Mouse (Mus musculus): ENCODE results near the gene Nobox.

The Nobox gene

DNA sequence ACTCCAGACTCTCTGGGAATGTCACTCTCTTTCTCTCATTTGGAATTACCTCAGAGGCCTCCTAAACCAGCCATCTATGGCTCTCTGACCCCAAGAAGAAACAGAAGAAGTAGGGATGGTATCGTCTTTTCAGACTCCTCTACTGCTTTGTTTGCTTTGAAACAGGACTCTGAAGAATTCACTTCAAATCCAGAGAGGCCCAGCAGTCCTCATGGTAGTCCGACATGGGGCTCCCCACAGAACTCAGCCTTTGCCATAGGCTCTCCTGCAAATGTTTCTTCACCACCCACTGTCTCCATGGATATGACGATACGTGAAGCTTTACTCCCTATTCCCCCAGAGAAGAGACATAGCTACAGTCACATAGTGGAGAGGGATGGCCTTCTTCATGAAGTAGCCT lies 35.2 kb downstream of the Nobox start:
- no peak for DNase-seq (ENCODE audit: low spot score in 2 of 2)

DNA sequence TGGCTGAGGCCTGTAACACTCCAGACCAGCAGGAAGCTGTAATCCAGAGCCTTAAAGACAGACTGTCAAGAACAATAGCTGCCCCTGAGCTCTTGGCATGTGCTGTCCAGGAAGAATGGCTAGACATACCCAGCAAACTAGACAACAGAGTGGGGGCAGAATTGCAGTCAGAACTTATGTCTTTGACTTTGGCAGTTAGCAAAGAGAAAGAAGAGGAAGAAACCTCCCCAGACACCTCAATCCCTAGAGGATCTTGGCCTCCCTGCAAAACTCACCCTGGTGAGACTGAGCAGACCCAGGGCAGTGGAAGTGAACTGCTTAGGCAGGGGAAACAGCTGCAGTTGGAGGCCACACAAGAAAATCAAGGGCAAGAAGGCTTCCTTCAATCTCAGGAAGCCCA lies 36.8 kb downstream of the Nobox start:
- no peak for DNase-seq (ENCODE audit: low spot score in 2 of 2)

DNA sequence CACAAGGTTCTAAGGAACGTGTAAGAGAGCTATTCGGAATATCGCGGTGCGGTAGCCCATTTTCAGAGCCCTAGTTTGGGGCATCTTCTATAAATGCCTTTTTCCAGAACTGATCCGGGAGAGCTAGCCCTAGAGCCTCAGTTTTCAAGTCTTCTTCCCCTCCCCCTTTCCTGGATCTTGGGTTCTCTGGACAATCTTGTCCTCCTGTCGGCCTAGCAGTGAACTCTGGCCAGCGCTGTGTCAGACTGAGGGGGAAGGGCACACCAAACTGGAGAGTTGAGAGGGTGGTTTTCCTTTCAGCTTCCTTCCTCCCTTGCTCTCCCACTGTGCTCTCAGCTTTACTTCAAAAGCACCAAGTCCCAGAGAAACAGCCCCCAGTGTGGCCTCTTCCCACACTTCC lies 43.0 kb downstream of the Nobox start:
- no peak for DNase-seq (ENCODE audit: low spot score in 2 of 2)

DNA sequence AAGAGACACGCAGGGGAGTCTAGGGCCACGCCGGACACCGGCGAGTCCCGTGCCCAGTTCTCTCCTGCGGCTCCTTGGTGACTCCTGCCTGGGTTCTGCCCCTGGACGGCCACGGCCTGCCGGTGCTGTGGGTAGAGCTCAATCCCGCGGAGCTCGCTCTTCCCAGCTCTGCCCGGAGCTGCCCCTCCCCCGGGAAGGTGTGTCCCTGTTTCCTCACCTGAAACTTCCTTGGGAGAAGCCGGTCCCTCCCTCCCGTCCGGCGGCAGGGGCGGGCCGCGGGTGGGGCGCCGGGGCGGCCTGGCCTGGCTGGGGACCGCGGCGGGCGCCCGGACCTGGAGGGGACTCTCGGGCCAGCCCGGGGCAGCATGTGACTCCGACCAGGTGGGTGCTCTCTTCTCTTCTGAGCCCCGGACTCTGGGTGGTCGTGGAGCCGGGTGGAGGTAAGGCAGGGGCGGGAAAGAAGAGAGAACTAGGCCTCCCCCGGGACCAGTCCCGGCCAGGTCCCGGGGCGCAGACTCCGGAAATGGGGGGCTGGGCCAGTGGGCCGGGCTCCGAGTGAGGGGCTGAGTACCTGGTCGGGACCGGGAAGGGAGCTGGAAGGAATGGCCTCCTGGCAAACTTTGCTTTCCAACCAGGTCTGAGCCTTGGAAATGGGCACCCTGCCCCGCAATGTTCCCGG lies 43.9 kb downstream of the Nobox start, which contains the start of gene Arhgef5:
Gene Arhgef5 (plus strand): TSS at position 220 of the 679 bp plus-strand sequence.
- no peak for DNase-seq (ENCODE audit: low spot score in 2 of 2)

DNA sequence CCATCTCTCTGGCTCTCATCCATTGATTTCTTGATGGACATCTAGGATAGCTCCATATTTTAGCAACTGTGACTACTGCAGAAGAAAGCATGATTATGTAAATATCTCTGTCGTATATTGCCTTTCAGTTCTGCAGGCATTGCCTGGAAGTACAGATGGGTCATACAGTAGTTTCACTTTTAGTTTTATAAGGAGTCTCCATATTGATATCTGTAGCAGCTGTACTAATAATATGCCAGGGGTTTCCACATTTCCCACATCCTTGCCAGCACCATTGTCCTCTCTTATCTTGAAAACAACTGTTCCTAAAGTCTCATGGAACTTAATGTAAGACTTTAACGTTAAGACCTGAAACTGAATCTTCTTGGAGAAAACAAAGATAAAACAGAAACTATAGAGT lies 48.6 kb downstream of the Nobox start:
- DNase-seq (ENCODE audit: low spot score in 2 of 2): no peak

DNA sequence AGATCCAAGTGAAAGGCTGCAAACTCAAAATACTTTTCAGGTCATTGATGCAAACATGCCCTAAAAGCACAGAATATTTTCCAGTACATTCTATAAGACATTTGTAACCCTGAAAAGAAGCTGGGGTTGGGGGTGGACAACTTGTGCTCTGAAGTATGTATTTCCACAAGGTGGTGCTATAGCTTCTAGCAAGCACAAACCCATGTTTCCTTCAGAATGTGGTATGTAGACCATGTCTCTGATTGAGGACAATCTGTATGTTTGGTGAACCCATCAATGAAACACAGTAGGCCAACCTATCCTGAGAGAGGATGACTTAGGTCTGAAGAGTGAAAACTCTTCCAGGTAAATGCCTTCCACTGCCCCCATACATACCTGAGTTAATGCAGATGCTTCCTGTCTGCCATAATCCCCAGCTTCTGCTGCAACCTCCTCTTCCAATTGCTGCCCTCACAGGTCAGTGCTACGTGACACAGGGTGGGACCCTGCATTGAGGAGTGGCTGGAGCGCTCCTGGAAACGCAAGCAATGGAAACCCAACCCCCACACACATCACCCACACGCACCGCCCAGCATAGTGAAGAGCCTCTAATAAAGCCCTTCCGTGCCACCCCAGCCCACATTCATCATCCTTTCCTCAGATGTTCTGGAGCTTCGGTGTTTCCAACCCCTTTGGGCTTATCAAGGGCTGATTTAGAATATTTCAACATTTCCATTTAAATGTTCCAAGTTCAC lies 55.0 kb downstream of the Nobox start:
- no peak for DNase-seq (ENCODE audit: low spot score in 2 of 2)
